9 mouse cellular contexts compared by ENCODE assay signal in genomic region chr11:84957591-84958270, GRCm38 (mm10). TPM values are rescaled to one million over a fixed set of nuclear protein-coding genes. Genes with fewer than 3 reads are reported as not detected.
DNase-seq lines count a peak whose midpoint lies in the region; ATAC-seq and TF ChIP-seq lines count a peak whose summit lies in the region.
"Had no signal": no experiment of that assay in that cellular context is flagged by ENCODE, and none has a peak within 500 bp of the region (broad histone marks: within the 10 kb centered on the region; RNA-seq: fewer than 3 reads in every experiment).

Gene Car4, plus strand, starts transcription at chr11:84957786.

- TF ChIP-seq CTCF in testis, adult 2 months (IDR thresholded peaks at IDR 0.05; ENCODE audit: control insufficient read depth, insufficient read depth, insufficient replicate concordance, low read depth, low read length), result no peak

- no peak for ATAC-seq in forebrain, embryonic 12.5 days (ENCODE audit: low FRiP score)
- no peak for ATAC-seq in hindbrain, embryonic 12.5 days (ENCODE audit: low FRiP score)
- ATAC-seq in granulocyte monocyte progenitor cell, adult 5-6 weeks (replicated peaks; ENCODE audit: poor library complexity, severe bottlenecking), result no peak

- H3K27me3 ChIP-seq in testis, adult 2 months (ENCODE audit: control insufficient read depth, insufficient read depth, low read length), result no peaks in the 10 kb centered on the region
- peaks cover 56% of the 10 kb centered on the region for H3K27me3 ChIP-seq in forebrain, embryonic 12.5 days
- H3K27me3 ChIP-seq in hindbrain, embryonic 12.5 days, result peaks cover 61% of the 10 kb centered on the region

- H3K4me1 ChIP-seq in testis, adult 2 months (ENCODE audit: control insufficient read depth, insufficient read depth, low read length), result no peaks in the 10 kb centered on the region; the same call in none of the 2 replicates
- H3K4me1 ChIP-seq in forebrain, embryonic 12.5 days, result peaks cover 23% of the 10 kb centered on the region
- H3K4me1 ChIP-seq in hindbrain, embryonic 12.5 days, result peaks cover 19% of the 10 kb centered on the region

- no peaks in the 10 kb centered on the region for H3K36me3 ChIP-seq in testis, adult 2 months (ENCODE audit: control insufficient read depth, insufficient read depth, low read length)
- H3K36me3 ChIP-seq in forebrain, embryonic 12.5 days (replicated peaks), result no peaks in the 10 kb centered on the region
- H3K36me3 ChIP-seq in hindbrain, embryonic 12.5 days, result no peaks in the 10 kb centered on the region

- DNase-seq in testis, postnatal 10 days (ENCODE audit: low spot score), result no peak
- DNase-seq in layer of hippocampus, postnatal 14 days (ENCODE audit: low spot score in 2 of 2), result no peak
- DNase-seq in lung, postnatal 36 days, result peak; percentile 62
- peak; percentile 71 for DNase-seq in yolk sac, embryonic 10.5 days (ENCODE audit: low spot score)

- H3K4me3 ChIP-seq in testis, adult 2 months (ENCODE audit: control insufficient read depth, low read depth, low read length), result peak within 1 kb of the TSS; percentile 27
- H3K4me3 ChIP-seq in forebrain, embryonic 12.5 days (replicated peaks), result peak within 1 kb of the TSS; percentile 33
- H3K4me3 ChIP-seq in hindbrain, embryonic 12.5 days, result peak within 1 kb of the TSS; percentile 33

- no peaks in the 10 kb centered on the region for H3K9me3 ChIP-seq in forebrain, embryonic 12.5 days
- no peaks in the 10 kb centered on the region for H3K9me3 ChIP-seq in hindbrain, embryonic 12.5 days (replicated peaks)

- H3K4me2 ChIP-seq in forebrain, embryonic 12.5 days, result peak within 1 kb of the TSS; percentile 58
- H3K4me2 ChIP-seq in hindbrain, embryonic 12.5 days (replicated peaks), result peak within 1 kb of the TSS; percentile 54

- 1% methylated on average over 49 of the region's 49 CpGs for WGBS in forebrain, embryonic 12.5 days
- 1% methylated on average over 49 of the region's 49 CpGs for WGBS in hindbrain, embryonic 12.5 days

- peak within 1 kb of the TSS; percentile 34; the same call in 1 of the 2 replicates for H3K9ac ChIP-seq in forebrain, embryonic 12.5 days
- no peak within 1 kb of the TSS for H3K9ac ChIP-seq in hindbrain, embryonic 12.5 days

- TF ChIP-seq POLR2A in testis, adult 2 months (IDR thresholded peaks at IDR 0.05; ENCODE audit: control insufficient read depth, low read depth, low read length), result no peak

- no peak within 1 kb of the TSS for H3K27ac ChIP-seq in testis, adult 2 months (ENCODE audit: control insufficient read depth, insufficient read depth, low read depth, low read length)
- no peak within 1 kb of the TSS for H3K27ac ChIP-seq in forebrain, embryonic 12.5 days
- no peak within 1 kb of the TSS for H3K27ac ChIP-seq in hindbrain, embryonic 12.5 days
- H3K27ac ChIP-seq: macrophage had no signal

RNA-seq across cellular contexts. Expression of gene Car4, which starts in this region (rescaled TPM):
- 2.4 and 4.0 TPM in 2 replicates for polyA plus RNA-seq in testis, adult 2 months (2012; rRNA removed)
- polyA plus RNA-seq in forebrain, embryonic 12.5 days (2016; fragmentation: Nextera tagmentation; extraction: Ambion mirVana), result 1.4 and 1.6 TPM in 2 replicates
- polyA plus RNA-seq in hindbrain, embryonic 12.5 days (2016; fragmentation: Nextera tagmentation; extraction: Ambion mirVana), result 3.2 and 3.9 TPM in 2 replicates
- total RNA-seq in layer of hippocampus, postnatal 14 days (2021), result 10 to 100 TPM; 80.0 to 91.7 TPM
- not detected in 2 replicates for total RNA-seq in granulocyte monocyte progenitor cell, adult 5-6 weeks (2014; fragmentation: Nextera tagmentation)
- total RNA-seq in granulocyte monocyte progenitor cell, adult 5-6 weeks (2017), result not detected in 2 replicates
- polyA plus RNA-seq: macrophage had no signal

Comparison
In these comparisons a context has a peak if more than half of its experiments do, and no peak if none do; other contexts are left out.
1. RNA of gene Car4 (total RNA-seq): 80.0 to 91.7 TPM in layer of hippocampus, postnatal 14 days; not detected in granulocyte monocyte progenitor cell, adult 5-6 weeks; every median in the first group is over 10 times any median in the second.
2. DNase-seq: peak in lung, postnatal 36 days (single experiment) and yolk sac, embryonic 10.5 days (single experiment); none in testis, postnatal 10 days (single experiment) and layer of hippocampus, postnatal 14 days (0 of 2).
3. Peak in every context shown above with its lines, with median percentiles within 50 percentile points of each other: H3K4me3 ChIP-seq.